Mouse (Mus musculus): ENCODE data around the gene Igf1r.

The Igf1r gene

DNA sequence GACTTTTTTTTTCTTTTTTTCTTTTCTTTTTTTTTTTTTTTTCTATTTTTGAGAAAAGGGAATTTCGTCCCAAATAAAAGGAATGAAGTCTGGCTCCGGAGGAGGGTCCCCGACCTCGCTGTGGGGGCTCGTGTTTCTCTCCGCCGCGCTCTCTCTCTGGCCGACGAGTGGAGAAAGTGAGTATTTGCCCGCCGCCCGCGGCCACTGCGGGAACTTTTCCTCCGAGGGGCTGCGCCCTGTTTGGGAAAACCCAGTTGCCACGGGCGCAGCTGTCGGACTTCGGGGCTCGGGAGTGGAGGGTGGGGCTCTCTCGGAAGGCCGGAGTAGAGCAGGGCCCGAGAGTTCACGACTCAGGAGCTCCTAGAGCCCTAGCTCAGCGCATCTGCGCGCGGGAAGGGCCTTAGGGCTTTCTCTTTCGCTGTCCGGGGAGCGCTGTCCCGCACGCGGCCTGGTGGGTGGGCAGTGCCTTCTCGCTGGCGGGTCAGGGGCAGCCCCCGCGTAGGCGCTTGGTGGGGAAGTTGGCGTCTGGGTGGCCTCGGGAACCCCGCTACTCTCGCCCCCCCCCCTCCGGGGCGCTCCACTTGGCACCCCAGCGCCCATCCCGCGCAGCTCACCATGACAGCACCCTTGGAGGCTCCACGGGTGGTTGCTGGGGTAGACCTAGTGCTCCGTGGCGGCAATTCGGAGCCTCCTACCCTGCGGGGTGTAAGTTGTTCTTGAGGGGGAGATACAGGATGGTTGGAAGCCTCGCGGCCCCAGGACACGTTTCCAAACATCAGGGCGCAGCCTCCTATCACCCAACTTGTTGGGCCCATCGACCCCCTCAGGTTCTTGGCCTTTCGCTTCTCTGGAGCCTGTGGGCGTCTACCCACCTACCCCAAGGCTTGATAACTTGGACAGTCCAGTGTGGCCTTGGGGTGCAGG lies at the start of gene Igf1r:
Gene Igf1r, plus strand, starts transcription at position 51 of the 924 bp plus-strand sequence.
- DNase-seq (ENCODE audit: low spot score), result no peak

DNA sequence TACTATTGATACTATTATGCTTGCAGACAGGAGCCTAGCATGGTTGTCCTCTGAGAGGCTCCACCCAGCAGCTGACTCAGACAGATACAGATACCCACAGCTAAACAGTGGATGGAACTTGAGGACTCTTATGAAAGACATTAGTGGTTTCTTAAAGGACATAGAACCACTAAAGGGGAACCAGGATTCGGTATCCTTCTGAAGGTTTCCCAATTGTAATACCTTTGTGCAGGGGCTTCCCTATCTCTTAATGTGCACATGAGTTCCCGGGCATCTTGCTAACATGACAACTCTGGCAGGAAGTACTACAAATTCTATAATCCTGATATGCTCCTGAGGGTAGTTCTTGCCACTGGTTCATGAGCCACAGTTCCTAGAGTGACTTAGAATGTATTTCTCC lies 46.3 kb upstream of the Igf1r start:
- DNase-seq (ENCODE audit: low spot score), result no peak

DNA sequence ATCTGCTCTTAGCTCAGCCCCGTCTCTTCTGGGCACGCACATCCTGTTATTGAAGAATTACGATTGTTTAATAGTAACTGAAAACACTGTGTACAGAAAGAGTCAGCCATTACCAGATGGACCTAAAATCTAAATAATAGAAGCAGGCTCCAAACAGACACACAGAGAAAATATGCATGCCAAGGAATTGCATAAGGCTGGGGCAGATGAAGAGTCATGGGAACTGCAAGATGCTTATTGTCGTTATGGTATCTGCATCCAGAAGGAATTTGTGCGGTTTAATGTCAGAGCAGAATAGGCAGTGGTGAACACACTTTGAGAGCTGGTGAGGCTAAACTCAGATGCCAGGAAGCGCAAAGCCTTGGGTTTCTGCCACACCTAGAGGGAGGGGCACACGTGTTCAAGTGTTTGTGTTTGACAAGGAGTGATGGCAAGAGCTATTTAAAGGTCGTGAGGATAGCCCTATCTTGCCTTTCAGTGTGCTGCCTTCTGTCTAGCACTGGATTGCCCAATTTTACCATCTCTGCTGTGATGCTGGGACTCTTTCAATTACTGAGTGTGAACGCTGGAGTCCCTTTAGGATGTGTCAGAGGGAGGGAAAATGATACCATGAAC lies 44.7 kb upstream of the Igf1r start:
- no peak for DNase-seq (ENCODE audit: low spot score)

DNA sequence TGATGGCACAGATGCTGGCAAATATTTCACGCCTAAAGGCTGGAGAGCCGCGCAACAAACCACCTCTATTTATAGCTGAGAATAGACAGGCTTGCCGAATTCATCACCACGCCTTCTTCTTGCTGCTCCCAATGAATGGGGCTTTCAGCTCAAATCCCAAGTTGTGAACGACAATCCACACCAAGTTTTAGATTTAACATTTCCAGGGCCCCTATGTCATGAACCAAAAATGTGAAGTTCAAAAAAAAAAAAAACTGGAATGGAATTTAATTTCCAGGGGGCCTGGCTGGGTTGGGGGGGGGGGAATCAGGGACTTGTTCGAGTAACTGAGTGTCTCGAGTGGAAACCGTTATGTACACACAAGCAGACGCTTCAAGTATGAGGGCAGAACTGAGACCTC lies 42.1 kb upstream of the Igf1r start:
- DNase-seq (ENCODE audit: low spot score), result no peak

DNA sequence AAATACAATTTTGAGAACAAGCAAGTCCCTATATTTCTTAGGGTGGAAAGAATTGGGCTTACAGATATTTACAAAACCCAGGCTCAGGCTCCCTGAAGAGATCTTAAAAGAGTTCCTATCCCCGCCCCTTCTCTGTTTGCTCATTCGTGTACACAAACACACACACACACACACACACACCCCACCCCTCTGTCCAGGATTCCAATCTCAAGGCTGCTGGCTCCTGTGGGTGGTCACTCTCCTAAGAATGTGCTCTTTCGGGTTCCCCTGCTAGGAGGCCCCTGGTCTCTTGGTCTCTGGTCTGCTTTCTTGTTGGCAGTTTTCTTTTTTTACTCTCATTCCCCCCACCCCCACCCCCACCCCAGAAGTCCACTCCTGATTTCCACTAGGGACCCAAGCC lies 41.7 kb upstream of the Igf1r start:
- DNase-seq (ENCODE audit: low spot score), result no peak

DNA sequence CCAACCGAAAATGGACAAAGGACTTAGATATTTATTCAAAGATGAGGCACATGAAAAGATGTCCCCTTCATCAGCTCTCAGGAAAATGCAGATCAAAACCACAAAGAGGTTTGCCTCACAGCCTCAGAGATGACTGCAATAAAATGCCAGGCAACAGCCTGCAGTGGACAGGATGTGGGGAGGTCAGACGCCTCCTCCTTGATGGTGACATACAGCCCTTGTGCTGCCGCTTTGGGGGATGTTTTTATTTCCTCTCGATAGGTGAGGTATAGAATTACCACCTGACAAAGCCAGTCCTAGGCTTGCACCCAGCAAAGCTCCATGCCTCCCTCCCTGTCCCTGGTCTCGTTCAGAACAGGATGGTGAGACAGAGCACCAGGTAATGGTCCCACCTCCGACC lies 40.8 kb upstream of the Igf1r start:
- DNase-seq (ENCODE audit: low spot score), result no peak

DNA sequence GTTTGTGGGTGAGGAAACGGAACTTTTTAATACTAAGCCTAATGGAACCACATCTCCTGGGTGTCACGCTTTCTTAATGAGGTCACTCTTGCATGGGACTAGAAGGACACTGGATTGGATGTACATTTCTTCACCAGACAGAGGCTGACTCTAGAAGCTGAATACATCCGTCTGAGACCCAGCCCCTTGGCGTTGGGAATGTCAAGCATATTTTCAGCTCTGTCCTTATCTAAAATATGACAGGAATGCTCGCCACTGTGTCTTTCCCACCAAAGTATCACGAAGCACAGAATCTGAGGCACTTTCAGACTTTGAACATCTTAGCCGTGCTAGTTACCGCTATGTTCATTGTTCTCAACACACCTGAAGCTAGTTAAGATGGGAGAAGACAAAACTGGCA lies 35.7 kb upstream of the Igf1r start:
- DNase-seq (ENCODE audit: low spot score), result no peak

DNA sequence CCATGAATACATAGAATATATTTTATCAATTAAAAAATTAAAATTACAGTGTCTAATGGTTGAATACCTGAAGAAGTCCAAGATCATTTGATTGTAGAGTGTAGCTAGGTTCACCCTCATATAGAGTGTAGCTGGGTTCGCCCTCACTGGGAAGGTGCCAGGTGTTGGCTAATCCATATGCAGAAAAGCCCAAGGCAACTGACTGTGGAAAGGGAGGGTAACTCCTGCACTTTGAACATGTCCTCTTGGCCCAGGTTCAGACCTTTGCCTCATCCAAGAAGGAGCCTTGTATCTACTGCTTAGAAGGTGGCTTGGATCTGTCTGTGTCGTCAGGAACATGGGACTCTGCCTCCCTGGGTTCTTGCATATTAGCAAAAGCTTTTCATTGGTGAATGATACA lies 34.9 kb upstream of the Igf1r start:
- DNase-seq (ENCODE audit: low spot score), result no peak

DNA sequence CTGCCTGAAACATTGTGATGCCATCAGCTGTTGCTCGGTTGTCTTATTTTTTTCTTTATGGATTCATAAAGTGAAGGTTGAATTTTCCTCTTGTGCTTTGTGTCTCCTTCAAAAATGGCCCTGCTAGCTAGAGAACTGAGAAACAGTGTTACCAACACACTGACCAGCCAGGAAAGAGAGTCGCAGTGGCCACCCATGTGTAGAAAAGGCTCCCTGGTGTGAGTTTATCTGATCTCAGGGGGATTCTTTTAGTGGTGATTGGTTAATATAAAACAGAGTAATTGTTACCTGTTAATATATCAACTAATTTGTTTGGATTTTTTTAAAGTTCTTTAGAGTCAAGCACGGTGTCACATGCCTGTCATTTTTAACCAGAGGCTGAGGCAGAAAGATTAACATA lies 33.2 kb upstream of the Igf1r start:
- no peak for DNase-seq (ENCODE audit: low spot score)

DNA sequence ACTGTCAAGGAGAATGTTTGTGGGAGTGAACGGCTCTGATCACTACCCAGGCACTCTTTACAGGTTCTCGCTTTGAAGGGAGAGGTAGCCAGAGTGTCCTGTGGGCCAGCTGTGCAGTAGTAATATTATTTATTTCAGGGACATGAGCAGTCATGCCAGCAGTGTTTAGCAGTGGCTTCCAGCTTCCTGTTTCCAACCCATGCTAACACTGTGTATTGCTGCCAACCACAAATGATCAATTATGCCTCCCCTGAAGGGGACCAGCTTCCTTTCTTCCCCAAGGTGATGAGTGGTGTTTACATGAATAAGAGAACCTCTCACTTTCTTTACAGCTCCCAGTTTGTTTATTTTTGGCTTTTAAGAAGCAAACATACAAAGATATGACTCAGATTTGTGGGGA lies 28.4 kb upstream of the Igf1r start:
- no peak for DNase-seq (ENCODE audit: low spot score)

DNA sequence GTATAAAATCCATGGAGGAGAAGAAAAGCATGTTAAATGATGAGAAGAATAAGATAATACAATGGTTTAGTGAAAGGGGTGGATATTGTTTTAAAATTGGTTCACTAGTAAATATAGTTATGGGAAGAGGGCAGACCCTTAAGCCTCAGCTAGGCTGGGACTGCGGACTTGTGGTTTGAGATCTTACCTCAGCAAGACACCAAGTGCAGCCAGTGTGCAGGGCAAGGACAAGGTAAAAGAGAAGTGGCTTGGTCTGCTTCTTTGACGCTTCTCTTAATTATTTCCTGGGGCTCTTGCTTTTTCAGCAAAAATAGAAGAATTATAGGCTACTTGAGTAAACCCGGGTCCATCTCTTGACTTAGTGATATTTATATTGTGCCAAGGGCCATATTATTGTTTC lies 22.5 kb upstream of the Igf1r start:
- DNase-seq (ENCODE audit: low spot score), result no peak

DNA sequence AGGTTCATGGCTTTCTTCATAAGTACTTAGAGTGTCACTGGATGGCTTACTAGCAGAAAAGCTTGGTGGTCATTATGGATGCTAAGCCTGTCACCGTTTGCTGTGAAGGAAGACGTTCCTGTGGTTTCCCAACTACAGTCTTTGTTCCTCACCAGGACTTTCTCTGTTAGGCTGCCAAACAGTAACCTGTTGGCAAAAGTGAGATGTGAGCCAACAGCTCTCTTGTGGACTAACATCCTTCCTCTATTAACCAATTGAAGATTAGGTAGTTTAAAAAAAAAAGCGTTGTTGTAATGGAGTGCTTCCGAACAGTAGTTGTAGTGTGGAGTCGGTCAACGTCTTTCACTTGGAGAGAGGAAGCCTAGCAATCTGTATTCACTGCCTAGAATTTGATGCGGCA lies 15.8 kb upstream of the Igf1r start:
- DNase-seq (ENCODE audit: low spot score), result no peak

DNA sequence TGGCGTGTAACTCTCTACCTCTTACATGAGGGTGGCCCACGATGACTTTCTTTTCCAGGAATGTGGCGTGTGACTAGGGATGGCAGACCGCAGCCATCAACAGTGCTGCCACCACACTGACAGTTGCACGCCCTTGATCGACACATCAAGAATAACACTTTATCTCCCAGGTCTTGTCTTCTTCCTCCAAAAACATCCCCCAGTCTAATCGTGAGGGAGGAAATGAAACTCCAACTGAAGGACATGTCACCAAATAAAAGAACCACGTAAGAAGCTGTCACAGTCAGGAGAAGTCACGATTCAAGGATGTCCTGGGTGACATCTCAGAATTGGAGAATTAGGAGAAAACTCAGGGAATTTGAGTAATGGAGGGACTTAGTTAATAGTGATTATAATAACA lies 8.8 kb upstream of the Igf1r start:
- DNase-seq (ENCODE audit: low spot score), result no peak

DNA sequence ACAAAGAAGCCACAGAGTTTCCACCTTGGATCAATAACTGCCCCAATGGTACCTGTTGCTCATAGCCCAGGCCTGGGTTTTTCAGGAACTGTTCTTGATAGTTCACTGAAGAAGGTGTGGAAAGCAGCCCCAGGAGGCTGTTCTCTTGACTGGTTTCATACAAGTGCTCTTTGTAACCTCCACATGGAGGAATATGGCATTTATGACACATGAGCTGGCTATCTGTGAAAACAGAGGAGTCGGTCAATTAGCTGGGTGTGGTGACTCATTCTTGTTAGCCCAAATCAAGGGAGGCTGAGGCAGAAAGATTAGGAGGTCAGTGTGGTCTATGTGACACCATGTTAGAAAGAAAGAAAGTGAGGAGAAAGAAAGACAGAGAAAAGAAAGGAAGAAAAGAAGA lies 5.7 kb upstream of the Igf1r start:
- DNase-seq (ENCODE audit: low spot score), result no peak

DNA sequence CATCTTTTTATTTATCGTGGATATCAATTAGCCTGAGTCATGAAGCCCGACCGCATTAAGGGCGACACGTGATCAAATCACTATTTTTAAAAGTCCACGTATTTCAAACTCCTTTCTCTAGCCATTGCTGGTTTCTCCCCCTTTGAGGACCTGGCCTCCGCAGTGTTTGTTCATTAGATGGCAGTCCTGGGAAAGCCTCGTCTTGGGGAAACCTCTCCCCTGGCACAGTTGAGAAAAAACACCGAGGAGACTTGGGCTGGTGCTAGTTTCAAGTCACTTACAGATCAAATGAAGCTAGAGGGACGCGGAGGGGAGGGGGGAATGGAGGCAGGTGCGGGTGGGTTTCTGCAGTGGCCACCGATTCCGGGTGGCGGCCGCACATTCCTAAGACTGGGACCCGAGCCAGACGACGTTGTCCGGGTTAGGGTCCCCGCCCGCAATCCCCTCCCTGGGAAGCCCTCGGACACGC lies 2.2 kb upstream of the Igf1r start:
- no peak for DNase-seq (ENCODE audit: low spot score)

DNA sequence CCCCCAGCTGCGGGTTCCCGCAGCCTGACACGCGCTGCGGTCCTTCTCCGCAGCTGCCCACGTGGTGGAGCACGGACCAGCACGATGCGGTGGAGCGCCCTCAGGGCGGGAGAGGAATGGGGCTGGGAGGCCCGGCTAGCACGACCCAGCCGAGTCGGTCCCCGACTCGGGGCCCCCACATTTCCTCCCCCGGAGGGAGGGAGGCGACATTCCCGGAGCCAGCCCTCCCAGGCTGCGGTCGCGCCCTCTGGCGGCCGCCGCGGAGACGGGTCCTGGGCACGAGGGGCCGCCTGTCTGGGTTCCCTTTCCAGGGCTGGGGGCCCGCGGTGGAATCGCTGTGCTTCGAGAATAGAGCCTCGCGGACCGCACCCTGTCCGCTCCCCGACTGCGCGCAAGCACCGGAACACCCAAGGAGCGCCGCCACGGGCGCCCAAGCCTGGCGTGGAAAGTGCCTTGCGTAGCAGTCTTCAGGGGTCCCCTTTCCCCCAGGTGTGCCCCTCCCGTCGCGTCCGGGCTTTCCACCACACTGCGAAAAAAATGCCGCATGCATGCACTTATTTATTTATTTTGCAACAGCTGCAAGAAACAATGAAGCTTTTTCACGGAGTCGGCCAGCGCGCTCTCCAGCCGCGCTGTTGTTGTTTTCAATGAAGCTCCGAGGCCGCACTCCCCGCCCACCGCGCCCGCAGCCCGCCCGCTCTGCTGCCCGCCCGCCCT lies 1.7 kb upstream of the Igf1r start:
- DNase-seq (ENCODE audit: low spot score), result peak; percentile 83

DNA sequence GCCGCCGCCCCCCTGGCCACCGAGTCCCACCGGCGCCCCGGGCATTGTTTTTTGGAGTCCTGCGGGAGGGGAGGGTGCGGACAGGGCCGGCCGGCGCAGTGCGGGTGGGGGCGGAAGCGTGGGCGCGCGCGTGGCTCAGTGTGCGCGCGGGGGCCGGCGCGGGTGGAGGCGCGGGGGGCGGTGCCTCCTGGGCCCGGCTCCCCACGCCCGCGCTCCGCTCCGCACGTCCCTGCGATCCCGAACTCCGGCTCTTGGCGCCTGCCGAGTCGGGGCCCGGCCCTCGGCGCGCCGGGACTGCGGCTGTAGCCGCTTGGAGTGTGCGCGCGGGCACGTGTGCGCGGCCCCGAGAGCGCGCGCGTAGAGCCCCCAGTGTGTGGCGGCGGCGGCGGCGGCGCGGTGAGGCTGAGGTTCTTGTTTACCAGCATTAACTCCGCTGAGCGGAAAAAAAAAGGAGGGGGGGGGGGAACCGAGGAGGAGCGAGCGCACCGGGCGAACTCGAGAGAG lies 1.0 kb upstream of the Igf1r start:
- DNase-seq (ENCODE audit: low spot score), result peak; percentile 91

DNA sequence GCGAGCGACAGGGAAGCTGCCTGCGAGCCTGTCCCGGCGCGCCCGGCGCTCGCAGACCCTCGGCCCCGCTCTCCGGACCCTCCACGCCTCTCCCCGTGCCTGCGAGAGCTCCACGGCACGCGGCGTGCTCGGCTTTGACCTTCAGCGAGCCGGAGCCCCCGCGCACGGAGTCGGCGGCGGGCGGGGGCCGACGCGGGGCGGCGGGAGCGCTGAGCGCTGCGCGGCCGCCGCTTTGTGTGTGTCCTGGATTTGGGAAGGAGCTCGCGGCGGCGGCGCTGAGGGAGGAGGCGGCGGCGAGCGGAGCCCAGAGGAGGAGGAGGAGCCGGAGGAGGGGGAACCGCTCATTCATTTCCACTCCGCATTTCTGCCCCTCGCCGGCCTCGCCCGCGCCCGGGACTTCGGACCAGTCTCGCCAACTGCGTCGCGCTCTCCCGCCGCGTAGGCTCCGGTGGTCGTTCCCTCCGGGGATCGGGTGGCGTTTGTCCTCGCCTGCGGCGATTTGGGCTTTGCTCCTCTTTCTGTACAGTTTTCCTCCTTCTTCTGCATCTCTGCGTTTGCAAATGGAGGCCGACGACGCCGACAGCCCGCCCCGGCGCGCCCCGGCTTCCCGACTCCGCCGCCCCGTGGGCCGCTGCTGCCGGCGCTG lies 468 bp upstream of the Igf1r start:
- peak; percentile 66 for DNase-seq (ENCODE audit: low spot score)

DNA sequence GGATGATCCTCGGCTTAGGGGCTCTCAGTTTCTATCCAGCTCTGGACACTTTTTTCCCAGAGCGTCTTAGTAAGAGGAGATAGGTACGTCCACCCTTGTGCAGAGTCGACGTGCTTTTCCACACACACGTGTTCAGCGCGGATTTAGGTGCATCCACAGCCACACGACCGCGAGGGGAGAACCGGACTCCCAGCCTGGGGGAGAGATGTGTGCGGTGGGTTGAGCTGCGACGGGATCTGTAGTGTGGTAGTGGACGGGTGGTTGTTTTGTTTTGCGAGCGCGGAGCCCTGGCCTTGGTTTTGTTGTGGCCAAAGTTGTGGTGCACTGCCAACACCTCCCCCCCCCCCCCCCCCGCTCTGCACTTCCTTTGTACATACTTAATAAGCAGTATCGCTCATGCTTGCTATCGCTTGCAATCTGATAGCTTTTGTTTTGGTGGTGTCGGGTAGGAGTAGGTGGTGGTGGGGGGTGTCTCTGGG lies 1.2 kb downstream of the Igf1r start:
- DNase-seq (ENCODE audit: low spot score), result no peak

DNA sequence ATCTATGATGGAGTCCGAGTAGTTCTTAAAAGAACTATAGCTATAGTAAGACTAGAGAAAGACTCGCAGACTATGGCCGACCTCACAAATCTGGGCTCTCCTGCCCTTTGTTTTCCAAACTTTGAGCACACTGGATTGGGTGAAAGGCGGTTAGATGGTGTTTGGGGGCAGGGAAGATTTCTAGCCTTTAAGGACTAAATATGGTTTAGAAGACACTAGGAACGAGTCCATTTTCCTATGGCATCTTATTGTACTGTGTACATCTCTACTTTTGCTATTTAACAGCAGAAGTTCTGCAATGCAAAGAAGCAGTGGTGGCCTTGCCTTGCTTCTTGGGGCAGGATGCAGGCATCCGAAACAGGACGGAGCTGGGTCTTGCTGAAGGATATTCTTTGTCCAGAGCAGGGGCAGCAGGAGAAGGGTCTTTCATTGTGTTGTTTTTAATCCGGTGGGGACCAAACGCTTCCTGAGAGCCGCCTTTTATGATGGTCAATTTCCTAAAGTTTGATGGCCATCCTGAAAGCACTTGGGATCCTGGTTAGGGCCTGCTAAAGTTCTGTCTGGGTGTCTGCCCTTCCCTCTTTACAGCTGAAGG lies 2.1 kb downstream of the Igf1r start:
- no peak for DNase-seq (ENCODE audit: low spot score)

DNA sequence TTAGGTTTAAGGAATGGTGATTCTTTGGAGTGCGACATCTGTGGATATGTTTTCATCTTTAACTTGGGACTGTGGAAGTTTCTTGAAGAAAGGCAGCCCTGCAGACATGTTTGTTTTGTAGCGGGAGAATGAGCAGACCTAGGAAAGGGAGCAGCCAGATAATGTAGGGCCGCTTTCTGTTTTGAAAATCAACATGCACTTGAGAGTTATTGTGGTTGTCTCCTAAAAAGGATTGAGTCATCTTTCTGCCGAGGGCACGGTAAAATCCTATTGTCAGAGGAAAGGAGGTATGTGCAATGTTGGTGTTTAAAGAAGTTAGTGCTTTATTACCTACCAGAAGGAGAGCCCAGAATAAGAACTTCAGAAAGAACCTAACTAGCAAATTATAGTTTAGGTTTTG lies 2.6 kb downstream of the Igf1r start:
- no peak for DNase-seq (ENCODE audit: low spot score)

DNA sequence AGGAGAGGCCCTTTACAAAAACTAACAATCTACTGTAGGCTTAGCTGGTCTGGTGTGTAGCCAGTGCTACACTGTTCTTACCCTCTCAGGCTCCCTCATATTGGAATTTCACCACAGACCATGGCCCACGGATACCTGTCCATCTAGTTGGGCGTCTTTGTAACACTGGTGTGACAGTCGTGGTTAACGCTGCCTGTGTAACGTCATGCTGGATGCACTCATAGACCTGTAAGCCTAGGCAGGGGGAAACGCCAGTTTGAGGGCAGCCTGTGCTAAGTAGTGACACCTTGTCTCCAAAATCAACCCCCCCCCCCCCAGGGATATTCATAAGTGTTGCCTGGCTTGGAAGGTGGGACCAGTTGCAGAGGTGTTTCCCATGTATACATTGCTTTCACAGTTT lies 4.7 kb downstream of the Igf1r start:
- DNase-seq (ENCODE audit: low spot score), result no peak
